ENCODE assay signal across 8 mouse cellular contexts in the genomic region with DNA sequence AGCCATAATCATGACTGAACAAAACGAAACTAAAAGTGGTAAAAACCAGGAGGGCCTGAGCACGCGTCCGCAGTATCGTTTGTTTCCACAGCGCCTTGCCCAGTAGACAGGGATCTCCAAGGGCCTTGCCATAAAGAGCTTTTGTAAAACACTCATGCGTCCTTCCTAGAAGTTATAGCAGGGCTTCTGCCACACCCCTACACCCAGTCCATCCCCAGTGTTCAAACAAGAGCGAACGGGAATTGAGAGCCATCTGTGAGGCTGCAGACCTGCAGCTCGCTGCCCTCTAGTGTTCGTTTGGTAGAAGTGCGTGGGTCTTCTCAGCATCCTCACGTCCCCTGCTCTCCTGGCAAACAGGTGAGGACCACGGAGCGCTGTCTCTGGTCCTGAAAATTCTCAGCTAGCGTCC. TPM values are rescaled to one million over a fixed set of nuclear protein-coding genes. Genes with fewer than 3 reads are reported as not detected.
DNase-seq lines count a peak whose midpoint lies in the region; ATAC-seq and TF ChIP-seq lines count a peak whose summit lies in the region.

No protein-coding gene starts in this region.

- TF ChIP-seq CTCF in liver, postnatal 0 days (IDR thresholded peaks at IDR 0.05; ENCODE audit: low read depth), result peak; percentile 97

- WGBS in liver, postnatal 0 days (ENCODE audit: insufficient replicate concordance), result 16% methylated on average over 16 of the region's 16 CpGs
- WGBS in neural tube, embryonic 12.5 days, result 26% methylated on average over 16 of the region's 16 CpGs

- H3K27me3 ChIP-seq in liver, postnatal 0 days (ENCODE audit: insufficient read depth, low read length), result no peaks in the 10 kb centered on the region
- H3K27me3 ChIP-seq in neural tube, embryonic 12.5 days (replicated peaks), result no peaks in the 10 kb centered on the region

- H3K4me3 ChIP-seq in liver, postnatal 0 days (ENCODE audit: low read depth, low read length), result peak overlapping the region; percentile 63
- H3K4me3 ChIP-seq in neural tube, embryonic 12.5 days, result 0 out of 2 replicates have a peak overlapping the region, but pooled peaks have one; percentile 9

- H3K36me3 ChIP-seq in liver, postnatal 0 days (replicated peaks; ENCODE audit: insufficient read depth, low read length), result no peaks in the 10 kb centered on the region
- no peaks in the 10 kb centered on the region for H3K36me3 ChIP-seq in neural tube, embryonic 12.5 days

- peak overlapping the region; percentile 46; the same call in 1 of the 2 replicates for H3K27ac ChIP-seq in liver, postnatal 0 days (ENCODE audit: low read depth)
- H3K27ac ChIP-seq in neural tube, embryonic 12.5 days, result no peak overlapping the region

- no peaks in the 10 kb centered on the region for H3K4me1 ChIP-seq in liver, postnatal 0 days (ENCODE audit: insufficient read depth)
- H3K4me1 ChIP-seq in neural tube, embryonic 12.5 days, result no peaks in the 10 kb centered on the region

- H3K9ac ChIP-seq in liver, postnatal 0 days (replicated peaks), result peak overlapping the region; percentile 52
- no peak overlapping the region for H3K9ac ChIP-seq in neural tube, embryonic 12.5 days

- ATAC-seq in CD4-positive, CD25-positive, alpha-beta regulatory T cell, adult 4 months, result peak; percentile 99
- ATAC-seq in activated CD4-positive, CD25-positive, alpha-beta regulatory T cell, adult 4 months, result peak; percentile 95
- peak; percentile 90 for ATAC-seq in liver, postnatal 0 days
- ATAC-seq in neural tube, embryonic 12.5 days (ENCODE audit: low FRiP score, low read depth), result 0 out of 2 replicates have a peak, but pooled peaks have one; percentile 25

- DNase-seq in embryo, embryonic 11 days, result peak; percentile 89
- peak; percentile 53 to 54 for DNase-seq in heart, adult 9 months (ENCODE audit: low spot score in 2 of 2)
- peak; percentile 58 to 69 for DNase-seq in kidney, adult 8-10 months
- DNase-seq in liver, postnatal 0 days, result peak; percentile 77
- DNase-seq in thymus, postnatal 0 days (ENCODE audit: low spot score), result peak; percentile 87

- H3K4me2 ChIP-seq in liver, postnatal 0 days (ENCODE audit: low read depth, low read length), result peak overlapping the region; percentile 68
- peak overlapping the region; percentile 52 for H3K4me2 ChIP-seq in neural tube, embryonic 12.5 days (replicated peaks)

- no peaks in the 10 kb centered on the region for H3K9me3 ChIP-seq in liver, postnatal 0 days (ENCODE audit: low read length)
- H3K9me3 ChIP-seq in neural tube, embryonic 12.5 days, result no peaks in the 10 kb centered on the region

- TF ChIP-seq EP300 in liver, postnatal 0 days (IDR thresholded peaks at IDR 0.05; ENCODE audit: low read depth), result no peak

RNA-seq across cellular contexts. Expression of gene Tor1b, which starts 10.2 kb away (rescaled TPM):
- 10 to 100 TPM; 24.5 to 25.6 TPM for polyA plus RNA-seq in CD4-positive, CD25-positive, alpha-beta regulatory T cell, adult 4 months (2017; shearing (Covaris generic))
- polyA plus RNA-seq in activated CD4-positive, CD25-positive, alpha-beta regulatory T cell, adult 4 months (2017; shearing (Covaris generic)), result 10 to 100 TPM; 18.1 to 19.9 TPM
- polyA plus RNA-seq in liver, postnatal 0 days (2015; fragmentation: Nextera tagmentation; extraction: Ambion mirVana), result 29.2 and 31.1 TPM in 2 replicates
- 20.4 and 20.7 TPM in 2 replicates for polyA plus RNA-seq in neural tube, embryonic 12.5 days (2016; fragmentation: Nextera tagmentation; extraction: Ambion mirVana)
- 24.2 and 26.1 TPM in 2 replicates for polyA plus RNA-seq in thymus, postnatal 0 days (2015; fragmentation: Nextera tagmentation; extraction: Ambion mirVana)

RNA-seq across cellular contexts. Expression of gene Ptges, which starts 12.9 kb away (rescaled TPM):
- not detected for polyA plus RNA-seq in CD4-positive, CD25-positive, alpha-beta regulatory T cell, adult 4 months (2017; shearing (Covaris generic))
- under 1 TPM in 1 of 2 experiments, not detected in 1; 0.09 TPM for polyA plus RNA-seq in activated CD4-positive, CD25-positive, alpha-beta regulatory T cell, adult 4 months (2017; shearing (Covaris generic))
- 1.4 and 1.7 TPM in 2 replicates for polyA plus RNA-seq in liver, postnatal 0 days (2015; fragmentation: Nextera tagmentation; extraction: Ambion mirVana)
- 2.9 and 3.7 TPM in 2 replicates for polyA plus RNA-seq in neural tube, embryonic 12.5 days (2016; fragmentation: Nextera tagmentation; extraction: Ambion mirVana)
- 3.2 and 3.4 TPM in 2 replicates for polyA plus RNA-seq in thymus, postnatal 0 days (2015; fragmentation: Nextera tagmentation; extraction: Ambion mirVana)

RNA-seq across cellular contexts. Expression of gene Tor1a, which starts 25.1 kb away (rescaled TPM):
- polyA plus RNA-seq in CD4-positive, CD25-positive, alpha-beta regulatory T cell, adult 4 months (2017; shearing (Covaris generic)), result 10 to 100 TPM; 66.2 to 86.1 TPM
- polyA plus RNA-seq in activated CD4-positive, CD25-positive, alpha-beta regulatory T cell, adult 4 months (2017; shearing (Covaris generic)), result 10 to 100 TPM; 63.1 to 67.7 TPM
- polyA plus RNA-seq in liver, postnatal 0 days (2015; fragmentation: Nextera tagmentation; extraction: Ambion mirVana), result 82.9 and 95.5 TPM in 2 replicates
- polyA plus RNA-seq in neural tube, embryonic 12.5 days (2016; fragmentation: Nextera tagmentation; extraction: Ambion mirVana), result 80.9 and 91.1 TPM in 2 replicates
- polyA plus RNA-seq in thymus, postnatal 0 days (2015; fragmentation: Nextera tagmentation; extraction: Ambion mirVana), result 80.1 and 83.6 TPM in 2 replicates

RNA-seq across cellular contexts. Expression of gene BC005624, which starts 39.4 kb away (rescaled TPM):
- 100 to 1,000 TPM in 1 of 2 experiments, 10 to 100 TPM in 1; 86.1 to 107 TPM for polyA plus RNA-seq in CD4-positive, CD25-positive, alpha-beta regulatory T cell, adult 4 months (2017; shearing (Covaris generic))
- 10 to 100 TPM; 74.8 to 81.0 TPM for polyA plus RNA-seq in activated CD4-positive, CD25-positive, alpha-beta regulatory T cell, adult 4 months (2017; shearing (Covaris generic))
- polyA plus RNA-seq in liver, postnatal 0 days (2015; fragmentation: Nextera tagmentation; extraction: Ambion mirVana), result 18.9 and 19.6 TPM in 2 replicates
- 81.7 and 85.0 TPM in 2 replicates for polyA plus RNA-seq in neural tube, embryonic 12.5 days (2016; fragmentation: Nextera tagmentation; extraction: Ambion mirVana)
- polyA plus RNA-seq in thymus, postnatal 0 days (2015; fragmentation: Nextera tagmentation; extraction: Ambion mirVana), result 64.0 and 66.2 TPM in 2 replicates

RNA-seq across cellular contexts. Expression of gene Usp20, which starts 39.5 kb away (rescaled TPM):
- 10 to 100 TPM; 11.0 to 25.8 TPM for polyA plus RNA-seq in CD4-positive, CD25-positive, alpha-beta regulatory T cell, adult 4 months (2017; shearing (Covaris generic))
- polyA plus RNA-seq in activated CD4-positive, CD25-positive, alpha-beta regulatory T cell, adult 4 months (2017; shearing (Covaris generic)), result 10 to 100 TPM; 11.6 to 15.0 TPM
- polyA plus RNA-seq in liver, postnatal 0 days (2015; fragmentation: Nextera tagmentation; extraction: Ambion mirVana), result 2.7 and 3.5 TPM in 2 replicates
- polyA plus RNA-seq in neural tube, embryonic 12.5 days (2016; fragmentation: Nextera tagmentation; extraction: Ambion mirVana), result 42.3 and 43.0 TPM in 2 replicates
- 9.0 and 13.2 TPM in 2 replicates for polyA plus RNA-seq in thymus, postnatal 0 days (2015; fragmentation: Nextera tagmentation; extraction: Ambion mirVana)

Comparison
In these comparisons a context has a peak if more than half of its experiments do, and no peak if none do; other contexts are left out.
1. ATAC-seq: peak in every context shown above with its lines; median percentile 99 in CD4-positive, CD25-positive, alpha-beta regulatory T cell, adult 4 months; 95 in activated CD4-positive, CD25-positive, alpha-beta regulatory T cell, adult 4 months; 90 in liver, postnatal 0 days; 25 in neural tube, embryonic 12.5 days.